Mouse (Mus musculus) heart, adult 10 weeks (tissue): ENCODE data around the gene Wdr48. TPM values are rescaled to one million over a fixed set of nuclear protein-coding genes. Genes with fewer than 3 reads are reported as not detected.

Experiments used
- polyA plus RNA-seq: library from polyadenylated mRNA; stranded (reverse); fragments of 350-450 nt; fragmentation: Illumina TruSeq; extraction: RNeasy Lipid Tissue Mini Kit (QIAGEN cat#74804); gene quantifications from one replicate; pipeline ENCODE4 v1.2.3, GENCODE M21; 2014; ENCODE audit warnings: low read depth, low replicate concordance

Wdr48 gene
- polyA plus RNA-seq = 29.5 TPM

GRCm38 (mm10) chr9:119894339-119895009 is at the start of gene Wdr48:
Gene Wdr48 (plus strand): TSS chr9:119894878.

GRCm38 (mm10) chr9:119937005-119937773 is 42.5 kb downstream of the Wdr48 start, which contains the start of the genes Gorasp1 and Ttc21a:
Gene Gorasp1 (minus strand): TSS chr9:119937565.
Gene Ttc21a (plus strand): TSS chr9:119937606.

Other genes starting within 250 kb of the Wdr48 start
- gene Scn10a, start 175.6 kb upstream of the Wdr48 start, polyA plus RNA-seq = 1.5 TPM
- not detected for gene Scn11a, start 69.4 kb upstream of the Wdr48 start, polyA plus RNA-seq
- gene Gorasp1, start 42.7 kb downstream of the Wdr48 start, polyA plus RNA-seq = 16.2 TPM
- not detected for gene Ttc21a, start 42.7 kb downstream of the Wdr48 start, polyA plus RNA-seq
- 13.3 TPM for gene Csrnp1, start 89.8 kb downstream of the Wdr48 start, polyA plus RNA-seq
- gene Xirp1, start 128.7 kb downstream of the Wdr48 start, polyA plus RNA-seq = 105 TPM
- 2.2 TPM for gene Cx3cr1, start 175.0 kb downstream of the Wdr48 start, polyA plus RNA-seq
- not detected for gene Ccr8, start 197.2 kb downstream of the Wdr48 start, polyA plus RNA-seq
- 27.5 TPM for gene Slc25a38, start 215.5 kb downstream of the Wdr48 start, polyA plus RNA-seq
- gene Rpsa, start 232.8 kb downstream of the Wdr48 start, polyA plus RNA-seq = 861 TPM